Comparison of ENCODE assay signal across 10 mouse cellular contexts in genomic region chr3:98060981-98061660, GRCm38 (mm10). TPM values are rescaled to one million over a fixed set of nuclear protein-coding genes. Genes with fewer than 3 reads are reported as not detected.
DNase-seq lines count a peak whose midpoint lies in the region; ATAC-seq and TF ChIP-seq lines count a peak whose summit lies in the region.
"Had no signal": no experiment of that assay in that cellular context is flagged by ENCODE, and none has a peak within 500 bp of the region (broad histone marks: within the 10 kb centered on the region; RNA-seq: fewer than 3 reads in every experiment).

No protein-coding gene starts in this region.

- no peaks in the 10 kb centered on the region for H3K36me3 ChIP-seq in heart, embryonic 15.5 days
- H3K36me3 ChIP-seq in liver, embryonic 14.5 days (replicated peaks; ENCODE audit: control insufficient read depth, insufficient read depth, low read depth): no peaks in the 10 kb centered on the region

- TF ChIP-seq CTCF in liver, embryonic 14.5 days (IDR thresholded peaks at IDR 0.05; ENCODE audit: low read depth): no peak

- WGBS in heart, embryonic 15.5 days: 34% methylated on average over 7 of the region's 7 CpGs
- WGBS in liver, embryonic 14.5 days (ENCODE audit: insufficient replicate concordance): 27% methylated on average over 7 of the region's 7 CpGs

- intact Hi-C loops in heart, postnatal 14 days (cut with DNase I): no loop called here

- H3K4me2 ChIP-seq in heart, embryonic 15.5 days: no peak overlapping the region
- peak overlapping the region; percentile 42; the same call in 1 of the 2 replicates for H3K4me2 ChIP-seq in liver, embryonic 14.5 days (ENCODE audit: low read depth)

- TF ChIP-seq EP300 in liver, embryonic 14.5 days (IDR thresholded peaks at IDR 0.05; ENCODE audit: low read depth): no peak

- peak overlapping the region; percentile 89 for H3K27ac ChIP-seq in heart, embryonic 15.5 days
- H3K27ac ChIP-seq in liver, embryonic 14.5 days: peak overlapping the region; percentile 41

- H3K4me3 ChIP-seq in heart, embryonic 15.5 days: no peak overlapping the region
- H3K4me3 ChIP-seq in liver, embryonic 14.5 days (ENCODE audit: insufficient read depth in 1 of 2, low read depth in 2 of 2, low read length in 2 of 2): no peak overlapping the region
- H3K4me3 ChIP-seq: myocyte had no signal

- no peak for DNase-seq in heart, postnatal 14 days
- DNase-seq in embryo, embryonic 10.5 days (ENCODE audit: low spot score): peak; percentile 58
- DNase-seq in forelimb bud, embryonic 11.5 days (ENCODE audit: low read depth, low spot score): peak; percentile 72
- DNase-seq in liver, embryonic 14.5 days (ENCODE audit: low read depth in 3 of 3, low spot score in 3 of 3): no peak
- no peak for DNase-seq in cerebellum, adult 18-20 months
- DNase-seq in urinary bladder, postnatal 4 days (ENCODE audit: low spot score in 2 of 2): no peak
- DNase-seq: kidney, postnatal 4 days had no signal

- H3K4me1 ChIP-seq in heart, embryonic 15.5 days (replicated peaks): peaks cover 66% of the 10 kb centered on the region
- peaks cover 31 to 43% of the 10 kb centered on the region in 2 experiments for H3K4me1 ChIP-seq in liver, embryonic 14.5 days (replicated peaks; ENCODE audit: control insufficient read depth in 2 of 2, insufficient read depth in 2 of 2, low read length in 1 of 2)

- H3K27me3 ChIP-seq in heart, embryonic 15.5 days: no peaks in the 10 kb centered on the region
- H3K27me3 ChIP-seq in liver, embryonic 14.5 days (ENCODE audit: control insufficient read depth, insufficient read depth, low read length): no peaks in the 10 kb centered on the region

- no peak for ATAC-seq in heart, embryonic 15.5 days (replicated peaks; ENCODE audit: insufficient number of reproducible peaks, insufficient read depth, low FRiP score, low read depth)
- 0 out of 2 replicates have a peak, but pooled peaks have one; percentile 6 for ATAC-seq in liver, embryonic 14.5 days (ENCODE audit: insufficient read depth)
- ATAC-seq in activated CD4-positive, CD25-positive, alpha-beta regulatory T cell, adult 4 months: no peak

- H3K9ac ChIP-seq in heart, embryonic 15.5 days: no peak overlapping the region; the same call in 1 of the 2 replicates
- H3K9ac ChIP-seq in liver, embryonic 14.5 days (replicated peaks): no peak overlapping the region

- H3K9me3 ChIP-seq in heart, embryonic 15.5 days (replicated peaks): no peaks in the 10 kb centered on the region
- no peaks in the 10 kb centered on the region for H3K9me3 ChIP-seq in liver, embryonic 14.5 days (ENCODE audit: control insufficient read depth, low read length)

RNA-seq across cellular contexts. Expression of gene Notch2, which starts 47.8 kb away (rescaled TPM):
- polyA plus RNA-seq in heart, embryonic 15.5 days (2015; fragmentation: Nextera tagmentation; extraction: Ambion mirVana): 11.5 and 15.7 TPM in 2 replicates
- 10 to 100 TPM; 23.4 to 23.6 TPM for total RNA-seq in heart, postnatal 14 days (2021)
- 2.7 and 3.0 TPM in 2 replicates for polyA plus RNA-seq in liver, embryonic 14.5 days (2012; rRNA removed)
- polyA plus RNA-seq in liver, embryonic 14.5 days (2014; fragmentation: Nextera tagmentation; extraction: Ambion mirVana): 5.4 and 5.8 TPM in 2 replicates
- polyA plus RNA-seq in activated CD4-positive, CD25-positive, alpha-beta regulatory T cell, adult 4 months (2017; shearing (Covaris generic)): 10 to 100 TPM; 14.1 to 17.5 TPM

Comparison
In these comparisons a context has a peak if more than half of its experiments do, and no peak if none do; other contexts are left out.
1. DNase-seq: peak in embryo, embryonic 10.5 days (single experiment) and forelimb bud, embryonic 11.5 days (single experiment); none in heart, postnatal 14 days (0 of 2), liver, embryonic 14.5 days (0 of 3), cerebellum, adult 18-20 months (0 of 2) and urinary bladder, postnatal 4 days (0 of 2).